Mouse (Mus musculus): ENCODE measurements around the gene Lck.

The Lck gene

GRCm38 (mm10) chr4:129573430-129573829 is at the start of gene Lck:
Gene Lck, minus strand, starts transcription at chr4:129573641.
- H3K36me3 ChIP-seq (ENCODE audit: control insufficient read depth, insufficient read depth, low read length, poor library complexity, severe bottlenecking): no peaks in the 10 kb centered on the region
- H3K27me3 ChIP-seq (ENCODE audit: control insufficient read depth, insufficient read depth, low read length, poor library complexity, severe bottlenecking): no peaks in the 10 kb centered on the region
- DNase-seq (ENCODE audit: low read depth, low spot score): peak; percentile 68

- Histone ChIP-seq H3K27me3 (ENCODE audit: control insufficient read depth, insufficient read depth, low read length, poor library complexity, severe bottlenecking) (no peaks in the 10 kb centered on the region), H3K36me3 (ENCODE audit: control insufficient read depth, insufficient read depth, low read length, poor library complexity, severe bottlenecking) (no peaks in the 10 kb centered on the region)
- DNase-seq (ENCODE audit: low read depth, low spot score): no peak
Observed at GRCm38 (mm10) chr4:129622803-129623535, 49.5 kb upstream of the Lck start.

- H3K27me3 ChIP-seq (ENCODE audit: control insufficient read depth, insufficient read depth, low read length, poor library complexity, severe bottlenecking): no peaks in the 10 kb centered on the region
- H3K36me3 ChIP-seq (ENCODE audit: control insufficient read depth, insufficient read depth, low read length, poor library complexity, severe bottlenecking): no peaks in the 10 kb centered on the region
- DNase-seq (ENCODE audit: low read depth, low spot score): no peak
Observed at GRCm38 (mm10) chr4:129622120-129622802, 48.8 kb upstream of the Lck start.

- Histone ChIP-seq H3K36me3 (ENCODE audit: control insufficient read depth, insufficient read depth, low read length, poor library complexity, severe bottlenecking) (no peaks in the 10 kb centered on the region; the same call in 1 of the 2 replicates), H3K27me3 (ENCODE audit: control insufficient read depth, insufficient read depth, low read length, poor library complexity, severe bottlenecking) (no peaks in the 10 kb centered on the region)
- DNase-seq (ENCODE audit: low read depth, low spot score): peak; percentile 43
Observed at GRCm38 (mm10) chr4:129621283-129621841, 47.9 kb upstream of the Lck start.

GRCm38 (mm10) chr4:129620419-129621282 is 47.2 kb upstream of the Lck start:
- Histone ChIP-seq H3K27me3 (ENCODE audit: control insufficient read depth, insufficient read depth, low read length, poor library complexity, severe bottlenecking) (no peaks in the 10 kb centered on the region), H3K36me3 (ENCODE audit: control insufficient read depth, insufficient read depth, low read length, poor library complexity, severe bottlenecking) (no peaks in the 10 kb centered on the region; the same call in 1 of the 2 replicates)
- no peak for DNase-seq (ENCODE audit: low read depth, low spot score)

- H3K36me3 ChIP-seq (ENCODE audit: control insufficient read depth, insufficient read depth, low read length, poor library complexity, severe bottlenecking): no peaks in the 10 kb centered on the region; the same call in 1 of the 2 replicates
- peak; percentile 97 for DNase-seq (ENCODE audit: low read depth, low spot score)
Observed at GRCm38 (mm10) chr4:129618786-129619691, 45.6 kb upstream of the Lck start, which contains the start of gene Iqcc. Gene Iqcc, minus strand, starts transcription at chr4:129619099.

GRCm38 (mm10) chr4:129618031-129618430 is 44.6 kb upstream of the Lck start:
- no peaks in the 10 kb centered on the region for H3K27me3 ChIP-seq (ENCODE audit: control insufficient read depth, insufficient read depth, low read length, poor library complexity, severe bottlenecking)
- no peak for DNase-seq (ENCODE audit: low read depth, low spot score)

More at GRCm38 (mm10) chr4:129618786-129619691, 45.6 kb upstream of the Lck start, which contains the start of gene Iqcc:
- H3K27me3 ChIP-seq (ENCODE audit: control insufficient read depth, insufficient read depth, low read length, poor library complexity, severe bottlenecking): no peaks in the 10 kb centered on the region

GRCm38 (mm10) chr4:129617121-129617641 is 43.7 kb upstream of the Lck start:
- DNase-seq (ENCODE audit: low read depth, low spot score): no peak
- no peaks in the 10 kb centered on the region; the same call in 1 of the 2 replicates for H3K36me3 ChIP-seq (ENCODE audit: control insufficient read depth, insufficient read depth, low read length, poor library complexity, severe bottlenecking)

More at GRCm38 (mm10) chr4:129618031-129618430, 44.6 kb upstream of the Lck start:
- H3K36me3 ChIP-seq (ENCODE audit: control insufficient read depth, insufficient read depth, low read length, poor library complexity, severe bottlenecking): no peaks in the 10 kb centered on the region; the same call in 1 of the 2 replicates

GRCm38 (mm10) chr4:129616631-129617030 is 43.2 kb upstream of the Lck start:
- no peaks in the 10 kb centered on the region; the same call in 1 of the 2 replicates for H3K36me3 ChIP-seq (ENCODE audit: control insufficient read depth, insufficient read depth, low read length, poor library complexity, severe bottlenecking)
- H3K27me3 ChIP-seq (ENCODE audit: control insufficient read depth, insufficient read depth, low read length, poor library complexity, severe bottlenecking): no peaks in the 10 kb centered on the region
- DNase-seq (ENCODE audit: low read depth, low spot score): no peak

More at GRCm38 (mm10) chr4:129617121-129617641, 43.7 kb upstream of the Lck start:
- H3K27me3 ChIP-seq (ENCODE audit: control insufficient read depth, insufficient read depth, low read length, poor library complexity, severe bottlenecking): no peaks in the 10 kb centered on the region

GRCm38 (mm10) chr4:129615801-129616290 is 42.4 kb upstream of the Lck start:
- H3K27me3 ChIP-seq (ENCODE audit: control insufficient read depth, insufficient read depth, low read length, poor library complexity, severe bottlenecking): no peaks in the 10 kb centered on the region
- DNase-seq (ENCODE audit: low read depth, low spot score): no peak
- no peaks in the 10 kb centered on the region; the same call in 1 of the 2 replicates for H3K36me3 ChIP-seq (ENCODE audit: control insufficient read depth, insufficient read depth, low read length, poor library complexity, severe bottlenecking)

- H3K27me3 ChIP-seq (ENCODE audit: control insufficient read depth, insufficient read depth, low read length, poor library complexity, severe bottlenecking): no peaks in the 10 kb centered on the region
- H3K36me3 ChIP-seq (ENCODE audit: control insufficient read depth, insufficient read depth, low read length, poor library complexity, severe bottlenecking): no peaks in the 10 kb centered on the region; the same call in 1 of the 2 replicates
- DNase-seq (ENCODE audit: low read depth, low spot score): no peak
Observed at GRCm38 (mm10) chr4:129614093-129614492, 40.7 kb upstream of the Lck start, which contains the start of gene Dcdc2b. Gene Dcdc2b, minus strand, starts transcription at chr4:129614257.

- Histone ChIP-seq H3K27me3 (ENCODE audit: control insufficient read depth, insufficient read depth, low read length, poor library complexity, severe bottlenecking) (no peaks in the 10 kb centered on the region), H3K36me3 (ENCODE audit: control insufficient read depth, insufficient read depth, low read length, poor library complexity, severe bottlenecking) (peaks cover 5% of the 10 kb centered on the region; the same call in 1 of the 2 replicates)
- no peak for DNase-seq (ENCODE audit: low read depth, low spot score)
Observed at GRCm38 (mm10) chr4:129610472-129610871, 37.0 kb upstream of the Lck start.

GRCm38 (mm10) chr4:129610026-129610425 is 36.6 kb upstream of the Lck start:
- no peak for DNase-seq (ENCODE audit: low read depth, low spot score)
- H3K27me3 ChIP-seq (ENCODE audit: control insufficient read depth, insufficient read depth, low read length, poor library complexity, severe bottlenecking): no peaks in the 10 kb centered on the region

More at GRCm38 (mm10) chr4:129610026-129610425, 36.6 kb upstream of the Lck start:
- H3K36me3 ChIP-seq (ENCODE audit: control insufficient read depth, insufficient read depth, low read length, poor library complexity, severe bottlenecking): peaks cover 8% of the 10 kb centered on the region

Measured in splenic B cell, adult 2 months (primary cell).